In the genomic region with DNA sequence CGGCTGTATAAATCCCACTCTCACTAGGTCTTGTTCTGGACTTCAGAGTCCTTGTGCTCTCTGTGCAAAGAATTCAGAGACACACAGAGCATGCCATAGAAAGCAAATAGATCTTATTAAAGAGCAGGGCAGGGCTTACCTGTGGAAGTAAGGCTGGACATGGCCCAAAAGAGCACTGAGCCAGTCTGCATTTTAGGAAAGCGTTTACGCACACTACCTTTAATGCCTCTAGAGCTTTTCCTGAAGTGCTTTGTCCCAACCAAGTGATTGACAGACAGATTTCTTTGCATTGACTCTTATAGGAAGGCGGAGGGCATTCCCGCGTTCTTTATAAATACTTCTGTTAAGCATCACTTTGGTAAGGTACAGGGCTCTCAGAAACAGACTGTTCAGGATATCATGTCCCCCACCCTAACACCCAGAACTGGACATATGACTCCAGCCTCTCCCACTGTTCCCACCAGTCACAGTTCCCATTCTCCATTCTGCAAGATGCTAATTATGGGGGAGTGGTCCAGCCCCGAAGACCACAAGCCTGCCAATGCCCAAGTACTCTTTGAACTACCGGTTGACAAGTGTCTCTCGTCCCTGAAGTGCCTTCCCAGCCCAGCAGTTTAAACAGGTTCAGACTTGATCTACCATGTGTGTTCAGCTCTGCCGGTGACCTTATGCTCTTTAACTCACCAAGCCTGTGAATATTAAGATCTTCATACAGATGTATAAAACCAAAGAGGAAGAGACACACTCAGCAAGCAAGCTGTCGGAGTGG, we compare ENCODE assay signal across 17 mouse cellular contexts.
"Had no signal": no experiment of that assay in that cellular context is flagged by ENCODE, and none has a peak within 500 bp of the region (broad histone marks: within the 10 kb centered on the region; RNA-seq: fewer than 3 reads in every experiment).

No protein-coding gene starts in this region.

- DNase-seq: kidney, adult 11 months; kidney, adult 8-10 months; kidney, postnatal 10 days; kidney, postnatal 36 days; liver, embryonic 13.5 days; retina, postnatal 1 day; right cerebral cortex, postnatal 25 days; spleen, adult 18-20 months; thymus, postnatal 36 days had no signal

- H3K36me3 ChIP-seq: intestine, embryonic 15.5 days; kidney, embryonic 15.5 days; limb, embryonic 13.5 days; liver, embryonic 13.5 days; midbrain, embryonic 12.5 days; midbrain, embryonic 15.5 days; stomach, embryonic 15.5 days had no signal

- H3K9me3 ChIP-seq: intestine, embryonic 15.5 days; kidney, embryonic 15.5 days; limb, embryonic 13.5 days; midbrain, embryonic 12.5 days; midbrain, embryonic 15.5 days; stomach, embryonic 15.5 days had no signal

- H3K27me3 ChIP-seq: intestine, embryonic 15.5 days; limb, embryonic 13.5 days; liver, embryonic 13.5 days; midbrain, embryonic 12.5 days; midbrain, embryonic 15.5 days; stomach, embryonic 15.5 days had no signal

- H3K4me1 ChIP-seq: intestine, embryonic 15.5 days; liver, embryonic 13.5 days; midbrain, embryonic 15.5 days; stomach, embryonic 15.5 days had no signal

- H3K4me2 ChIP-seq: intestine, embryonic 15.5 days; limb, embryonic 13.5 days; liver, embryonic 13.5 days; midbrain, embryonic 12.5 days; midbrain, embryonic 15.5 days; stomach, embryonic 15.5 days had no signal

- H3K27ac ChIP-seq: intestine, embryonic 15.5 days; kidney, embryonic 15.5 days; limb, embryonic 13.5 days; liver, embryonic 13.5 days; midbrain, embryonic 12.5 days; midbrain, embryonic 15.5 days; stomach, embryonic 15.5 days had no signal

- H3K9ac ChIP-seq: intestine, embryonic 15.5 days; kidney, embryonic 15.5 days; limb, embryonic 13.5 days; liver, embryonic 13.5 days; midbrain, embryonic 12.5 days; midbrain, embryonic 15.5 days; stomach, embryonic 15.5 days had no signal

- H3K4me3 ChIP-seq: intestine, embryonic 15.5 days; kidney, embryonic 15.5 days; limb, embryonic 13.5 days; liver, embryonic 13.5 days; midbrain, embryonic 12.5 days; midbrain, embryonic 15.5 days; myocyte; stomach, embryonic 15.5 days had no signal

- ATAC-seq: hindbrain, embryonic 16.5 days; intestine, embryonic 15.5 days; midbrain, embryonic 15.5 days had no signal
